Mouse (Mus musculus) v-Abl transformed pro-B cells (cell line): ENCODE data around the gene Moxd1.
"Not testable (repeated sequence)": the region's sequence is repeated elsewhere in the genome, so short reads cannot be mapped to it uniquely, and the experiment has no call there.

Experiments used
- in situ Hi-C, 2 experiments: fragments of 400-800 bp; cut with MboI; formaldehyde crosslinking; loops; one replicate each; pipeline ENCODE4 v1.15.1; 2025; ENCODE audit not compliant: unreplicated experiment in 2 of 2

Gene Moxd1

GRCm38 (mm10) chr10:24267520-24267919 is 44.2 kb downstream of the Moxd1 start:
- in situ Hi-C loops = no loop called here

- in situ Hi-C loops = no loop called here
These were observed 47.8 kb downstream of the Moxd1 start for GRCm38 (mm10) chr10:24271077-24271637.

GRCm38 (mm10) chr10:24276211-24276610 is 52.9 kb downstream of the Moxd1 start:
- in situ Hi-C loops = loop anchor here (25.0 kb wide), 1 partner anchor 164 kb away; the partner anchor contains the start of genes Taar8c (in 2 of the 2) and Taar9 (in 2 of the 2)

- in situ Hi-C loops = loop anchor here (25.0 kb wide), 1 partner anchor 170 kb away; the partner anchor contains the start of genes Taar8c (in 2 of the 2) and Taar9 (in 2 of the 2)
These were observed 59.3 kb downstream of the Moxd1 start for GRCm38 (mm10) chr10:24282650-24283049.

GRCm38 (mm10) chr10:24291611-24292010 is 68.3 kb downstream of the Moxd1 start:
- in situ Hi-C loops = loop anchor here (10.0 to 25.0 kb wide), 2 partner anchors 107 to 179 kb away; partner anchors contain the start of genes Taar8c (in 2 of the 2) and Taar9 (in 2 of the 2)

GRCm38 (mm10) chr10:24292671-24293070 is 69.4 kb downstream of the Moxd1 start:
- in situ Hi-C loops = loop anchor here (10.0 to 25.0 kb wide), 2 partner anchors 108 to 180 kb away; partner anchors contain the start of genes Taar8c (in 2 of the 2) and Taar9 (in 2 of the 2)

GRCm38 (mm10) chr10:24296608-24297007 is 73.3 kb downstream of the Moxd1 start:
- in situ Hi-C loops = loop anchor here (5.0 to 25.0 kb wide), 3 partner anchors 112 to 479 kb away; partner anchors contain the start of genes Taar8c (in 2 of the 2) and Taar9 (in 2 of the 2)

- in situ Hi-C loops = loop anchor here (5.0 to 25.0 kb wide), 3 partner anchors 113 to 480 kb away; partner anchors contain the start of genes Taar8c (in 2 of the 2) and Taar9 (in 2 of the 2)
These were observed 74.5 kb downstream of the Moxd1 start for GRCm38 (mm10) chr10:24297792-24298191.

GRCm38 (mm10) chr10:24298260-24299244 is 75.2 kb downstream of the Moxd1 start:
- in situ Hi-C loops = loop anchor here (5.0 to 25.0 kb wide), 3 partner anchors 114 to 481 kb away; partner anchors contain the start of genes Taar8c (in 2 of the 2) and Taar9 (in 2 of the 2)

- in situ Hi-C loops = loop anchor here in 1 of 2 experiments (25.0 kb wide), 1 partner anchor 1225 kb away; no protein-coding TSS in a partner anchor
These were observed 88.9 kb downstream of the Moxd1 start for GRCm38 (mm10) chr10:24312191-24312611.

GRCm38 (mm10) chr10:24317126-24317836 is 94.0 kb downstream of the Moxd1 start:
- in situ Hi-C loops = loop anchor here in 1 of 2 experiments (25.0 kb wide), 1 partner anchor 1230 kb away; no protein-coding TSS in a partner anchor

GRCm38 (mm10) chr10:24320326-24320725 is 97.0 kb downstream of the Moxd1 start:
- in situ Hi-C loops = loop anchor here in 1 of 2 experiments (25.0 kb wide), 1 partner anchor 1233 kb away; no protein-coding TSS in a partner anchor

GRCm38 (mm10) chr10:24323066-24323465 is 99.7 kb downstream of the Moxd1 start:
- in situ Hi-C loops = loop anchor here in 1 of 2 experiments (25.0 kb wide), 1 partner anchor 1236 kb away; no protein-coding TSS in a partner anchor

GRCm38 (mm10) chr10:24327265-24327664 is 103.9 kb downstream of the Moxd1 start:
- in situ Hi-C loops = not testable (repeated sequence)

- in situ Hi-C loops = no loop called here
These were observed 109.5 kb downstream of the Moxd1 start for GRCm38 (mm10) chr10:24332799-24333198.

- in situ Hi-C loops = no loop called here
These were observed 116.4 kb downstream of the Moxd1 start for GRCm38 (mm10) chr10:24339593-24340143.

- in situ Hi-C loops = no loop called here
These were observed 117.4 kb downstream of the Moxd1 start for GRCm38 (mm10) chr10:24340551-24341213.

GRCm38 (mm10) chr10:24341214-24341589 is 117.9 kb downstream of the Moxd1 start:
- in situ Hi-C loops = no loop called here

GRCm38 (mm10) chr10:24343068-24343467 is 119.8 kb downstream of the Moxd1 start:
- in situ Hi-C loops = no loop called here
